Comparison of ENCODE assay signal across 7 mouse cellular contexts in genomic region chr13:91223063-91223462, GRCm38 (mm10). TPM values are rescaled to one million over a fixed set of nuclear protein-coding genes. Genes with fewer than 3 reads are reported as not detected.
DNase-seq lines count a peak whose midpoint lies in the region; ATAC-seq and TF ChIP-seq lines count a peak whose summit lies in the region.

No protein-coding gene starts in this region.

- H3K36me3 ChIP-seq in forebrain, postnatal 0 days (ENCODE audit: insufficient read depth): no peaks in the 10 kb centered on the region
- no peaks in the 10 kb centered on the region for H3K36me3 ChIP-seq in limb, embryonic 14.5 days (ENCODE audit: control insufficient read depth, insufficient read depth, low read length)
- H3K36me3 ChIP-seq in stomach, embryonic 15.5 days: no peaks in the 10 kb centered on the region

- no peak for TF ChIP-seq POLR2A in limb, embryonic 14.5 days (IDR thresholded peaks at IDR 0.05; ENCODE audit: borderline replicate concordance, extremely low read depth, insufficient read depth, insufficient read length)

- peaks cover 7% of the 10 kb centered on the region; the same call in 1 of the 2 replicates for H3K4me1 ChIP-seq in forebrain, postnatal 0 days (ENCODE audit: insufficient read depth)
- H3K4me1 ChIP-seq in limb, embryonic 14.5 days (ENCODE audit: control insufficient read depth, insufficient read depth, low read length): 0 out of 2 replicates have a peak, but pooled peaks cover 2% of the 10 kb centered on the region
- H3K4me1 ChIP-seq in stomach, embryonic 15.5 days: no peaks in the 10 kb centered on the region

- H3K27me3 ChIP-seq in forebrain, postnatal 0 days (ENCODE audit: insufficient read depth, low read length): no peaks in the 10 kb centered on the region
- no peaks in the 10 kb centered on the region for H3K27me3 ChIP-seq in limb, embryonic 14.5 days (ENCODE audit: control insufficient read depth, insufficient read depth, low read length)
- H3K27me3 ChIP-seq in stomach, embryonic 15.5 days (replicated peaks): no peaks in the 10 kb centered on the region

- DNase-seq in B cell, adult 2 months: peak; percentile 12 to 13
- no peak for DNase-seq in forebrain, postnatal 0 days
- DNase-seq in limb, embryonic 14.5 days (ENCODE audit: low spot score): no peak

- peak overlapping the region; percentile 62 for H3K4me2 ChIP-seq in forebrain, postnatal 0 days (ENCODE audit: low read depth)
- peak overlapping the region; percentile 67 for H3K4me2 ChIP-seq in limb, embryonic 14.5 days (replicated peaks; ENCODE audit: low read depth, low read length, severe bottlenecking)
- H3K4me2 ChIP-seq in stomach, embryonic 15.5 days: peak overlapping the region; percentile 64

- H3K9me3 ChIP-seq in forebrain, postnatal 0 days (ENCODE audit: low read length): no peaks in the 10 kb centered on the region
- no peaks in the 10 kb centered on the region for H3K9me3 ChIP-seq in limb, embryonic 14.5 days (ENCODE audit: control insufficient read depth, low read length)
- H3K9me3 ChIP-seq in stomach, embryonic 15.5 days: no peaks in the 10 kb centered on the region

- TF ChIP-seq CTCF in forebrain, postnatal 0 days (IDR thresholded peaks at IDR 0.05; ENCODE audit: low read depth): no peak

- peak overlapping the region; percentile 80 for H3K9ac ChIP-seq in forebrain, postnatal 0 days
- no peak overlapping the region for H3K9ac ChIP-seq in limb, embryonic 14.5 days (ENCODE audit: low read depth, low read length, severe bottlenecking)
- H3K9ac ChIP-seq in stomach, embryonic 15.5 days: no peak overlapping the region

- ATAC-seq in CD4-positive, CD25-positive, alpha-beta regulatory T cell, adult 4 months: peak; percentile 4
- no peak for ATAC-seq in forebrain, postnatal 0 days
- no peak for ATAC-seq in limb, embryonic 14.5 days (ENCODE audit: low FRiP score, low read depth)
- ATAC-seq in stomach, embryonic 15.5 days (ENCODE audit: insufficient read depth, low FRiP score, low read depth): no peak
- no peak for ATAC-seq in megakaryocyte-erythroid progenitor cell, adult 5-6 weeks (replicated peaks; ENCODE audit: low FRiP score, low TSS enrichment, poor library complexity, severe bottlenecking)
- no peak for ATAC-seq in frontal cortex, adult (ENCODE audit: low TSS enrichment)

- peak overlapping the region; percentile 91 for H3K27ac ChIP-seq in forebrain, postnatal 0 days (ENCODE audit: low read depth, low read length)
- H3K27ac ChIP-seq in limb, embryonic 14.5 days (replicated peaks; ENCODE audit: low read depth, low read length): peak overlapping the region; percentile 97
- peak overlapping the region; percentile 91; the same call in 1 of the 2 replicates for H3K27ac ChIP-seq in stomach, embryonic 15.5 days

- 46% methylated on average over 1 of the region's 1 CpGs for WGBS in forebrain, postnatal 0 days
- WGBS in limb, embryonic 14.5 days: 24% methylated on average over 1 of the region's 1 CpGs
- 57% methylated on average over 1 of the region's 1 CpGs for WGBS in stomach, embryonic 15.5 days

- H3K4me3 ChIP-seq in forebrain, postnatal 0 days (ENCODE audit: low read depth, low read length): peak overlapping the region; percentile 67
- H3K4me3 ChIP-seq in limb, embryonic 14.5 days (replicated peaks; ENCODE audit: low read length): peak overlapping the region; percentile 63
- peak overlapping the region; percentile 64 for H3K4me3 ChIP-seq in stomach, embryonic 15.5 days (replicated peaks)

RNA-seq across cellular contexts. Expression of gene Atg10, which starts 0.7 kb away (rescaled TPM):
- 10 to 100 TPM; 20.0 to 21.7 TPM for polyA plus RNA-seq in CD4-positive, CD25-positive, alpha-beta regulatory T cell, adult 4 months (2017; shearing (Covaris generic))
- total RNA-seq in forebrain, postnatal 0 days (2014; rRNA removed): 5.2 and 7.5 TPM in 2 replicates
- 7.6 and 10.7 TPM in 2 replicates for polyA plus RNA-seq in forebrain, postnatal 0 days (2015; fragmentation: Nextera tagmentation; extraction: Ambion mirVana)
- polyA plus RNA-seq in limb, embryonic 14.5 days (2012; rRNA removed): 4.0 and 5.4 TPM in 2 replicates
- 18.3 and 19.4 TPM in 2 replicates for polyA plus RNA-seq in limb, embryonic 14.5 days (2014; fragmentation: Nextera tagmentation; extraction: Ambion mirVana)
- polyA plus RNA-seq in stomach, embryonic 15.5 days (2015; fragmentation: Nextera tagmentation; extraction: Ambion mirVana): 12.6 and 12.8 TPM in 2 replicates
- total RNA-seq in megakaryocyte-erythroid progenitor cell, adult 5-6 weeks (2014; fragmentation: Nextera tagmentation): 3.6 and 3.9 TPM in 2 replicates
- total RNA-seq in megakaryocyte-erythroid progenitor cell, adult 5-6 weeks (2017): 5.4 and 7.3 TPM in 2 replicates

Comparison
In these comparisons a context has a peak if more than half of its experiments do, and no peak if none do; other contexts are left out.
1. DNase-seq: peak in B cell, adult 2 months (2 of 2); none in forebrain, postnatal 0 days (single experiment) and limb, embryonic 14.5 days (single experiment).
2. Peak in every context shown above with its lines, with median percentiles within 50 percentile points of each other: H3K27ac ChIP-seq, H3K4me2 ChIP-seq and H3K4me3 ChIP-seq.